Mouse (Mus musculus) T-helper 1 cell (primary cell): ENCODE measurements around the gene Arnt.

ENCODE experiments used
- in situ Hi-C: fragments of 300-600 bp; cut with MboI, MseI; formaldehyde crosslinking; loops from one replicate; pipeline ENCODE4 v1.15.1; 2025; ENCODE audit warnings: high pct_unique_total_duplicates

Arnt gene

GRCm38 (mm10) chr3:95450915-95451314 is 16.7 kb downstream of the Arnt start:
- in situ Hi-C loops: loop anchor here (5.0 kb wide), 1 partner anchor 104 kb away; no protein-coding TSS in a partner anchor

DNA sequence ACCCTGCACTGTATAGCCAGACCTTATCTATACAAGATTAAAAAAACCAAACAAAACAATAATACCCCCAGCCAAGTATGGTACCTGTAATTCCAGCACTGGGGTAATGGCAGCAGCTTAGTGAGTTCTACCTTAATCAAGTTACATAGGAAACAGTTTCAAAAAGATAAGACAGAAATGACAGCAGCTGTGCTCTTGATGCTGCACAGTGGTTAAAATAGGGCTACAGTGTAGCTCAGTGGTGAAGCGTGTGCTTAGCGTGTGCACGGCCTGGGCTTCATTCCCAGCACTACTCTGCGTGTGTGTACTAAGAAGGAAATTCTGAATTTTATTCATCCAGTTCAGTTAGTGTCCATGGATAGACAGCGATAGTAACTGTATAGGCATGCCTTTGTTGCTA is 22.2 kb downstream of the Arnt start:
- in situ Hi-C loops: no loop called here

DNA sequence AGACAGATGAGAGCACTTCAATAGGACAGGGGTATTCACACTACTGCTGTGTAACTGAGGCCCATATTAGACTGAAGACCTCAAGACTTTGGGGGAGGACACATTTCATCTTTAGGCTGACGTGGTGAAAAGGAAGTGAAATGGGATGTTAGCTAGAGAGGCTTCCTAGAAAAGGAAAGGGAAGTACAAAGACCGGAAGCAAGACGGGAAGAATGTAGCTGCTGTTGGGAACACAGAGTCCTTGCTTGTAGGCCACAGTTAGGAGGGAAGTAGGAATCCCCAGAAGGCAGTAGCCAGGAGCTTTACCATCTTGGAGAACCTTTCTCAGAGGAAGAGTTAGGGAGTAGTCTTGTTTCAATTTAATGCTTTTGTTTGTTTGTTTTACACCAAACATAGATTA is 23.6 kb downstream of the Arnt start:
- in situ Hi-C loops: no loop called here

DNA sequence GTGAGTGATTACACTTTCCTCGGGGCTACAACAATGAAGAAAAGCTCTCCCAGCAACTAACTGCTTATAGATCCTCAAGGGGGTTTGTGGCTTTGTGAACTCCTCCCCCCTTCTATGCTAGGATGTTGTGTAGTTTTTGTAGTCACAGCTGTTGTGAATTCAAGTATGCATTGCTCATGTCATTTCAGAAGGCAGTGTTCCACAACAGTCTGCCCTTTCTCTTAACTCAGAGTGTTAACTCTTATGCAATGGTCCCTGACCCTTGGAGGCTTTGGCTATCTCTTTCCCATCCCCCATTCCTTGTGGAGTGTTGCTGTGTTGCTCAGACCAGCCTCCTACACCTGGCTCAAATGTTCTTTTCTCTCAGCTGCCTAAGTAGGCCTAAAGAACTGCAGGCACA is 25.2 kb downstream of the Arnt start:
- in situ Hi-C loops: no loop called here

- in situ Hi-C loops: no loop called here
These were observed 29.7 kb downstream of the Arnt start for GRCm38 (mm10) chr3:95463852-95464251.

- in situ Hi-C loops: no loop called here
These were observed 44.8 kb downstream of the Arnt start for GRCm38 (mm10) chr3:95478966-95479365.

DNA sequence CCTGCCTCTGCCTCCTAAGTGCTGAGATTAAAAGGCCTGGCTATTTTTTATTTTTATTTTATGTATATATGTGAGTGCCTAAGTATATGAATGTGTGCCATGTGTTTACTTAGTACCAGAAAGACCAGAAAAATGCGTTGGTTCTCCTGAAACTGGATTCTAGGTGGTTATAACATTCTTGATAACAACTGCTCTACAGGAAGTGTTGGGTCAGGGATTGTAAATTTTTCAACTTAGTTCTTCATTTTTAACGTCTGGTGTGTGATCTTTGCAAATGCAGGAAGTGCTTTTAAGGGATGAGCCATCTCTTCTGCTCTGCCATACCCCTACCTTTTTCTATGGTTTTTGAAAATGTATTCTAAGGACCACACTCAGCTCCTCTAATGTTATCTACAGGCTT is 52.2 kb downstream of the Arnt start:
- in situ Hi-C loops: no loop called here

DNA sequence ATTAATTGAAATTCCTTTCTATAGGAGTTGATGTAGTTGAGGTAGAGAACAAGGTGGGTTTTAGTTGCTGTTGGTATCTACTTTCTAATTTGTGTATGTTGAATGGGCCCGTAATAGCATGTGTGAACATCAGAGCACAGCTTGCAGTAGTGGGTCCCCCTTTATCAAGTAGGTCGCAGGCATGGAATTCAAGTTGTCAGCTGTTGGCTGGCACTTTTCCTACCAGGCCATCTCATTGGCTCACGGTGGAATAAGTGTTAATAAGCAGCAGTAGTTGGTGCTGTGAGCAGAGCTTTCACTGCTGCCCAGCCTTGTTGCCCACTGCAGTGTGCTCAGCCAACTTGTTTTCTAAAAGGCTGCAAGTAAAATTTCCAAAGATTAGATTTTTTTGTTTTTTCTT is 54.5 kb downstream of the Arnt start:
- in situ Hi-C loops: no loop called here

DNA sequence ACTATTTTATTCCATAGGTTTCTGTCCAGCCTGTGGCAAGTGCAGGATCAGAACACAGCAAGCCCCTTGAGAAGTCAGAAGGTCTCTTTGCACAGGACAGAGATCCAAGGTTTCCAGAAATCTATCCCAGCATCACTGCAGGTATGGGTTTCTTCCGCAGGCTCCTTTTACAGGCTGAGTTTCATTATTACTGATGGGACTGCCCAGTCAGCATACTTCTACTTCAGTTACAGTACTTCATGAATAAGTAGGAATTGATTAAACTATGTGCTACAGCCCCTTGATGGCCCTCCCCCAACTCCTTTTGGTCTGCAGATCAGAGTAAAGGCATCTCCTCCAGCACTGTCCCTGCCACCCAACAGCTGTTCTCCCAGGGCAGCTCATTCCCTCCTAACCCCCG is 56.0 kb downstream of the Arnt start:
- in situ Hi-C loops: no loop called here

GRCm38 (mm10) chr3:95494342-95494741 is 60.2 kb downstream of the Arnt start:
- in situ Hi-C loops: no loop called here

GRCm38 (mm10) chr3:95498229-95498628 is 64.0 kb downstream of the Arnt start:
- in situ Hi-C loops: no loop called here

- in situ Hi-C loops: no loop called here
These were observed 64.8 kb downstream of the Arnt start, which contains the start of gene Ctsk for GRCm38 (mm10) chr3:95499024-95499423. Gene Ctsk (plus strand): TSS chr3:95499256.

DNA sequence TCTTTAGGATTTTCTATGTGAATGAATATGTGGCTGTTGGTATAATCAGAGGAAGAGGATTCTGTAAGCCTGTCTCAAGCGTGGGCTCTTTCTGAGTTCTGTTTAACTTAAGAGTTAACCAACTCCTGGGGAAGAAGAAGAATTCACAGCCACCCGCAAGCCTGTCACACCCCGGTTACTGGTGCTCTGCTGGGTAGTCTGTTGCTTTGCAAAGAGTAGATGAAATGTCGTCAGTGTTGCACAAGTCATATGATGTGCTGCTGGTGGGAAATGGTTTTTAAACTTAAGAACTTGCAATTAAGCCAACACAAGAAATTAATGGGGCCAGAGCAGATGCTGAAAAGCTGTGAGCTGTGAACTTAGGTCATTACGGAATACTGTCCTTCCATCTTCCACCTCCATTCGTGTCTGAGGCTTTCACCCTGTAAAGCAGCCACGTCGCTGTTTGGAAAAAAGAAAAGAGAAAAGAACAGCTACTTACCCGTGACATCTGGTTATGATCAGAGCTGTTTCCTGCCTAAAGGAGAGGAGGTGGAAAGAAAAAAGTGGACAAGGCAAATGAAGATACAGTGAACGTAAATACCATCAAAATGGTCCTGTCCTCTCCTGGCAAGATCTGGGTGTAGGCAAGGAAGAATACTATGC is 65.4 kb downstream of the Arnt start:
- in situ Hi-C loops: loop anchor here (5.0 kb wide), 1 partner anchor 103 kb away; no protein-coding TSS in a partner anchor

GRCm38 (mm10) chr3:95502312-95502711 is 68.1 kb downstream of the Arnt start:
- in situ Hi-C loops: loop anchor here (5.0 kb wide), 1 partner anchor 100 kb away; no protein-coding TSS in a partner anchor

- in situ Hi-C loops: no loop called here
These were observed 75.2 kb downstream of the Arnt start for GRCm38 (mm10) chr3:95509348-95509747.

DNA sequence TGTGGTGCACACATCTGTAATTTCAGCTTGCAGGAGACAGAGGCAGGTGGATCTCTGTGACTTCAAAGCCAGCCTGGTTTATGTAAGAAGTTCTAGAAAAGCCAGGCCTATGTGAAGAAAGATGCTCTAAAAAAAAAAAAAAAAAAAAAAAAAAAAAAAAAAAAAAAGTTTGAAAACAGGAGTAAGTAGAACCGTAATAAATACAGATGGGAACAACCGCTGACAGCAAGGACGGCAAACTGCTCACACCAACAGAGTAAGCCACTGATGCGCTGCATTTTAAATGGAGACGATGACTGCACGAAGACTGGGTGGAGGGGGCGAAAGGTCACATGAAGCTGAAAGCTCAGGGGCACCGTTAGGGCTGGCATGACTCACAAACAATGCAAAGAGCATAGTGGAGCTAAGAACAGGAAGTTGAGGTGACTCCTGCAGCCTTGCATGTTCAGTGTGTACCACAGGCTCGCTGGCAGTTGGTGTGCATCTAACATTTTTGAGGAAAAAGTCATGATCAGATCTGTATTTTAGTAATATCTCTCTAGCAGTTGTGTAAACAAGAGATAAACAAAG is 77.5 kb downstream of the Arnt start:
- in situ Hi-C loops: no loop called here

- in situ Hi-C loops: no loop called here
These were observed 82.4 kb downstream of the Arnt start for GRCm38 (mm10) chr3:95516614-95517041.

DNA sequence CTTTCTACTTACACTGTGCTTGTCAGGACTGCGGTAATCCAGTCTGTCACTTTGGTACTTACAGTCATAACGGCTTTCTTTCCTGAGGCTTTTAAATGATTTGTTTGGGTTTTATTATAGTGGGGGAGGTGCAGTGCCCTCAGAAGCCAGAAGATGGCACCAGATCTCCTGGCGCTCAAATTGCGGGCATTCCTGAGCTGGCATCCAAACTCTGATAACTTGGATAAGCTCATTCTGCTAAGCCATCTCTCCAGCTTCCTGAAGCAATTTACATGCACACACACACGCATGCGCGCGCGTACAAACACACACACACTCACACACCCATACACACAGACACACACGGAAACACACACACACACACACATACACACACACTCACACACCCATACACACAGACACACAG is 83.3 kb downstream of the Arnt start:
- in situ Hi-C loops: no loop called here

GRCm38 (mm10) chr3:95518891-95519290 is 84.7 kb downstream of the Arnt start:
- in situ Hi-C loops: no loop called here

- in situ Hi-C loops: no loop called here
These were observed 85.1 kb downstream of the Arnt start for GRCm38 (mm10) chr3:95519315-95519714.

DNA sequence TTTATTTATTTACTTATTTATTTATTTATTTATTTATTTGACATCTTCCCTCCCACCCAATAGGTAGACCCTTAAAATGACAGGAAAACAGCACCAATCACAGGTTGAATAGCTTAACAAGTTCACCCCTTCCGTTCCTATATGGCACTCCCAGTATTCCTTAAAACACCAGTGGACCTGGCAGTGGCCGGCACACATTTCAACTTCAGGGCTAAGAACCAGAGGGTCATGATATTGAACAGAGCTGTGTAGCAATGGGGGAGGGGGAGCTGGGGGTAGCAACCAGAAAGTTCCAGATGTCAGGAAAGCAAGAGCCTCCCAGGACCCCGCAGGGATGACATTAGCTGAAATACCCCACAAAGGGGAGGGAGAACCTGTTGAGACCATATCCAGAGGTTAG is 85.9 kb downstream of the Arnt start:
- in situ Hi-C loops: no loop called here

- in situ Hi-C loops: no loop called here
These were observed 87.0 kb downstream of the Arnt start for GRCm38 (mm10) chr3:95521168-95521567.

- in situ Hi-C loops: no loop called here
These were observed 89.5 kb downstream of the Arnt start for GRCm38 (mm10) chr3:95523662-95524061.
